Mouse (Mus musculus): ENCODE measurements at regions not wholly inside any gene's neighbourhood (a gene's known extent, or its start where the extent isn't known, plus 50 kb on each side); places are given as distances from the start of the nearest gene placed in this dataset.
A peak's percentile ranks its signal among the peaks of the same experiment; 100 is the strongest.

DNA sequence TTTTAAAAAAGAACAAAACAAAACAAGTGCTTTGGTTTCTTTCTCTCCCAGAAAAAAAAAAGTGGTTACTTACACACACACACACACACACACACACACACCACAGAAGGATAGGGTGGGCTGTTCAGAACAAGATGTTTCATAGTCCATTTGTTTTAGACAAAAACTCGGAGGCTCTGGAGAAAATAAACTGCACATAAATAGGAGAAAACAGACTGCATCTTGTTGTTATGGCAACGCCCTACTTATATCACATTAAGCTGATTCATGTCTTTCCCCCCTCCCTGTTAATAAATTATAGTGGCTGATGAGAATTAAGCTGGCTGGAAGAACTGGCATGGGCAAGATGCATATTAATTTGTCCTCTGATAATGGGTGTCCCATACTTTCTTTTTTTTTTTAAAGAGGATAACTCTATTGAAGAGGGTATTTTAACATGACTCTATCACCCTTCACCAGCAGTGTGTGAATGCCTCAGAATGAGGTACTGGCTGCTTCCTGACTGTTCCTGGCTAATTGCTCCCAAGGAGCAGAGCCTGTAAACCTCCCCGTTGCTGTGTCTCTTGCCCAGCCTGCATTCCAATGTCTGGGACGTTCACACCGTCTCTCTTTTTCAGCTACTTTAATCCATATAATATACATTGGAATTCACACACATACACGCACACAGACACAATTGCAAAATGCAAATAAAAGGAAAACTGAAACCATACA is 165.6 kb upstream of the Foxn2 start:
- Histone ChIP-seq H3K4me2 (ENCODE audit: low read length) (peak overlapping the region; percentile 13; the same call in 1 of the 2 replicates), H3K27me3 (ENCODE audit: insufficient read depth, low read length) (no peaks in the 10 kb centered on the region), H3K4me1 (replicated peaks; ENCODE audit: insufficient read depth, low read length) (no peaks in the 10 kb centered on the region), H3K4me3 (replicated peaks; ENCODE audit: low read depth, low read length) (no peak overlapping the region), H3K36me3 (ENCODE audit: insufficient read depth, low read length) (no peaks in the 10 kb centered on the region), H3K27ac (peak overlapping the region; percentile 75; the same call in 1 of the 2 replicates), H3K9ac (ENCODE audit: low read depth, low read length) (no peak overlapping the region), H3K9me3 (replicated peaks; ENCODE audit: low read length) (no peaks in the 10 kb centered on the region)
- WGBS = 25% methylated on average over 6 of the region's 6 CpGs
- TF ChIP-seq CTCF (IDR thresholded peaks at IDR 0.05; ENCODE audit: low read depth) = no peak
- ATAC-seq (replicated peaks; ENCODE audit: low FRiP score, low read depth) (no peak; the same call in 1 of the 2 replicates), DNase-seq (ENCODE audit: low spot score) (peak; percentile 87)

DNA sequence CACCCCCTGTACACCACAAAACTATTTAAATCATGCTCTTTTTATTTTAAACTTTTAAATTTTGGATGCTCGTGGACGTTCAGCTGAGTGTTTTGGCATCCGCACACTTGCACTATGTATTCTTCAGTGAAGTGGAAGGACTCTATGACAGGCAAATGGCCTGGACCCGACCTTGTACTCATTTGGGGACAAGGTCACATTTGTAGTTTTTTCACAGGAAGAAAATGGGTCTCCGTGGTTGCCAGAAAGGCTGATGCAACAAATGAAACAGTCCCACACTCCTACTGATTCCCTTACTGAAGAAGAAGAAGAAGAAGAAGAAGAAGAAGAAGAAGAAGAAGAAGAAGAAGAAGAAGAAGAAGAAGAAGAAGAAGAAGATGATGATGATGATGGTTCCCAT is 160.9 kb upstream of the Foxn2 start:
- WGBS = 77% methylated on average over 5 of the region's 5 CpGs
- Histone ChIP-seq H3K4me1 (replicated peaks; ENCODE audit: insufficient read depth, low read length) (no peaks in the 10 kb centered on the region), H3K9me3 (replicated peaks; ENCODE audit: low read length) (no peaks in the 10 kb centered on the region), H3K4me3 (replicated peaks; ENCODE audit: low read depth, low read length) (no peak overlapping the region), H3K36me3 (ENCODE audit: insufficient read depth, low read length) (no peaks in the 10 kb centered on the region), H3K27ac (no peak overlapping the region), H3K27me3 (ENCODE audit: insufficient read depth, low read length) (no peaks in the 10 kb centered on the region), H3K4me2 (ENCODE audit: low read length) (no peak overlapping the region), H3K9ac (ENCODE audit: low read depth, low read length) (no peak overlapping the region)
- no peak for TF ChIP-seq CTCF (IDR thresholded peaks at IDR 0.05; ENCODE audit: low read depth)
- DNase-seq (ENCODE audit: low spot score) (no peak), ATAC-seq (replicated peaks; ENCODE audit: low FRiP score, low read depth) (no peak)

DNA sequence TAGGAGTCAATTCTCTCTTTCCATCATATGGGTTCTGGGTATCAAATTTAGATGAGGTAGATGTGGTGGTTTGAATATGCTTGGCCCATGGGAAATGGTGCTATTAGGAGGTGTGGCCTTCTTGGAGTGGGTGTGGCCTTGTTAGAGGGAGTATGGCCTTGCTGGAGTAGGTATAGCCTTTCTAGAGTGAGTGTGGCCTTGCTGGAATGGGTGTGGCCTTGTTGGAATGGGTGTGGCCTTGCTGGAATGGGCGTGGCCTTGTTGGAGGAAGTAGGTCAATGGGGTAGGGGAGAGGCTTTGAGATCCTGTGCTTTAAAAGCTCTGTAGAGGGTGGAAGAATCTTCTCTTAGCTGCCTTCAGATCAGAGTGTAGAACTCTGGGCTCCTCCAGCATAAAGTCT is 157.8 kb upstream of the Foxn2 start:
- no peaks in the 10 kb centered on the region for H3K4me1 ChIP-seq (replicated peaks; ENCODE audit: insufficient read depth, low read length)
- no peak for TF ChIP-seq CTCF (IDR thresholded peaks at IDR 0.05; ENCODE audit: low read depth)
- no peaks in the 10 kb centered on the region for H3K9me3 ChIP-seq (replicated peaks; ENCODE audit: low read length)
- no peak overlapping the region for H3K4me3 ChIP-seq (replicated peaks; ENCODE audit: low read depth, low read length)
- DNase-seq (ENCODE audit: low spot score) (no peak), ATAC-seq (replicated peaks; ENCODE audit: low FRiP score, low read depth) (no peak)
- H3K27me3 ChIP-seq (ENCODE audit: insufficient read depth, low read length) = no peaks in the 10 kb centered on the region
- WGBS = 71% methylated on average over 1 of the region's 1 CpGs
- H3K27ac ChIP-seq = no peak overlapping the region
- no peaks in the 10 kb centered on the region for H3K36me3 ChIP-seq (ENCODE audit: insufficient read depth, low read length)
- no peak overlapping the region for H3K4me2 ChIP-seq (ENCODE audit: low read length)
- H3K9ac ChIP-seq (ENCODE audit: low read depth, low read length) = no peak overlapping the region

DNA sequence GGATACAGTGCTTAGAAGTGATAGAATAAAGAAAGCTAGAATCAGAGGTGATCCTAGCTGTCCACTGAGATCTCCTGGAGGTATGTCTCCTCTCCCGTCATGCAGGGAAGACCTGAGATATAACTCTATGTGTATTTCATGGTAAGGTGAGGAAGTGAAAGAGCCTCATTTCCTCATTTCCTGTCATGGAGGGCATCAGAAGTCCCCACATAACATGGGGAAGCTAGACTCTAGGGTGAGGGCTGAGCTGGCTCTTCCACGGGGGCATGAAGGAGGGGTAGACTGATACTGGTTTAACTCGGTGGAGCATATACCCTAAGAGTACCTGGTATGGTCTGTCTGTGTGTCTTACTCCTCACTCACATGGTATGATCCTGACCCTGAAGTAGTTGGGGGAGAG is 156.0 kb upstream of the Foxn2 start:
- Histone ChIP-seq H3K9me3 (replicated peaks; ENCODE audit: low read length) (no peaks in the 10 kb centered on the region; the same call in 1 of the 2 replicates), H3K27ac (no peak overlapping the region), H3K4me3 (replicated peaks; ENCODE audit: low read depth, low read length) (no peak overlapping the region), H3K27me3 (ENCODE audit: insufficient read depth, low read length) (no peaks in the 10 kb centered on the region), H3K4me1 (replicated peaks; ENCODE audit: insufficient read depth, low read length) (no peaks in the 10 kb centered on the region), H3K4me2 (ENCODE audit: low read length) (no peak overlapping the region), H3K9ac (ENCODE audit: low read depth, low read length) (no peak overlapping the region), H3K36me3 (ENCODE audit: insufficient read depth, low read length) (no peaks in the 10 kb centered on the region)
- WGBS = 86% methylated on average over 3 of the region's 3 CpGs
- no peak for TF ChIP-seq CTCF (IDR thresholded peaks at IDR 0.05; ENCODE audit: low read depth)
- no peak for ATAC-seq (replicated peaks; ENCODE audit: low FRiP score, low read depth)
- no peak for DNase-seq (ENCODE audit: low spot score)

- H3K36me3 ChIP-seq (ENCODE audit: insufficient read depth, low read length) = no peaks in the 10 kb centered on the region
- H3K4me1 ChIP-seq (replicated peaks; ENCODE audit: insufficient read depth, low read length) = no peaks in the 10 kb centered on the region
- WGBS = 84% methylated on average over 1 of the region's 1 CpGs
- ATAC-seq (replicated peaks; ENCODE audit: low FRiP score, low read depth) = no peak
- H3K4me3 ChIP-seq (replicated peaks; ENCODE audit: low read depth, low read length) = no peak overlapping the region
- DNase-seq (ENCODE audit: low spot score) = no peak
- no peak overlapping the region for H3K4me2 ChIP-seq (ENCODE audit: low read length)
- no peaks in the 10 kb centered on the region for H3K27me3 ChIP-seq (ENCODE audit: insufficient read depth, low read length)
- no peak for TF ChIP-seq CTCF (IDR thresholded peaks at IDR 0.05; ENCODE audit: low read depth)
- H3K9ac ChIP-seq (ENCODE audit: low read depth, low read length) = no peak overlapping the region
- H3K27ac ChIP-seq = no peak overlapping the region
- H3K9me3 ChIP-seq (replicated peaks; ENCODE audit: low read length) = no peaks in the 10 kb centered on the region; the same call in 1 of the 2 replicates
Observed at GRCm38 (mm10) chr17:88287861-88288260, 152.7 kb upstream of the Foxn2 start.

DNA sequence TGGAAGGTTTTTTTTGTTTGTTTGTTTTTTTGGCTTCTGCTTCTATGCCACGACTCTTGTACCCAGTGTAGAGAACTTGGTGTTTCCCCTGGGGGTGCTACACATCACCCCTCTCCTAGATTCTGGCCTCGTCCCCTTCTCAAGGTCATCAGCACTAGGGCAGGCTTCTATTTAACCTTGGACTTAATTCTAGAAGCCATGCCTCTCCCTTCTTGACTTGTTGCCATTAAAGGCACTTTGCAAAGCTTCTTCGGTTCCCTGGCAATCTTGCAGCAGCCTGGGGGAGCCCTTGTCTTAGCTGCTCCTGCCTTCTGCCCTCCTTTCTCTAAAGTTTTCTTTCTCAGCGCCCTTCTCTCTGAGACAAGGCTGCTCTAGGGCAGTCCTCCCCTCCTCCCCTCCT is 143.0 kb upstream of the Foxn2 start:
- Histone ChIP-seq H3K4me1 (replicated peaks; ENCODE audit: insufficient read depth, low read length) (no peaks in the 10 kb centered on the region), H3K27me3 (ENCODE audit: insufficient read depth, low read length) (no peaks in the 10 kb centered on the region), H3K27ac (no peak overlapping the region), H3K36me3 (ENCODE audit: insufficient read depth, low read length) (no peaks in the 10 kb centered on the region), H3K4me3 (replicated peaks; ENCODE audit: low read depth, low read length) (no peak overlapping the region), H3K9me3 (replicated peaks; ENCODE audit: low read length) (no peaks in the 10 kb centered on the region), H3K4me2 (ENCODE audit: low read length) (no peak overlapping the region), H3K9ac (ENCODE audit: low read depth, low read length) (no peak overlapping the region)
- TF ChIP-seq CTCF (IDR thresholded peaks at IDR 0.05; ENCODE audit: low read depth) = no peak
- DNase-seq (ENCODE audit: low spot score) = no peak
- WGBS = 35% methylated on average over 4 of the region's 4 CpGs
- ATAC-seq (replicated peaks; ENCODE audit: low FRiP score, low read depth) = no peak

- peak; percentile 65 for TF ChIP-seq CTCF (IDR thresholded peaks at IDR 0.05; ENCODE audit: low read depth)
- no peak overlapping the region for H3K4me2 ChIP-seq (ENCODE audit: low read length)
- no peak overlapping the region for H3K27ac ChIP-seq
- WGBS = 63% methylated on average over 2 of the region's 2 CpGs
- ATAC-seq (replicated peaks; ENCODE audit: low FRiP score, low read depth) (0 out of 2 replicates have a peak, but pooled peaks have one; percentile 33), DNase-seq (ENCODE audit: low spot score) (peak; percentile 43)
- no peaks in the 10 kb centered on the region for H3K36me3 ChIP-seq (ENCODE audit: insufficient read depth, low read length)
- H3K9me3 ChIP-seq (replicated peaks; ENCODE audit: low read length) = no peaks in the 10 kb centered on the region
- no peak overlapping the region for H3K9ac ChIP-seq (ENCODE audit: low read depth, low read length)
- H3K4me1 ChIP-seq (replicated peaks; ENCODE audit: insufficient read depth, low read length) = no peaks in the 10 kb centered on the region
- no peak overlapping the region for H3K4me3 ChIP-seq (replicated peaks; ENCODE audit: low read depth, low read length)
- no peaks in the 10 kb centered on the region for H3K27me3 ChIP-seq (ENCODE audit: insufficient read depth, low read length)
Observed at GRCm38 (mm10) chr17:88303991-88304390, 136.5 kb upstream of the Foxn2 start.

All from kidney, postnatal 0 days (tissue).